Mouse (Mus musculus) lung, postnatal 0 days (tissue): ENCODE results near the gene Snrnp25.

ENCODE experiments used
- CTCF ChIP-seq: IDR thresholded peaks from 2 replicates; pipeline ENCODE4 v1.5.1; 2016; ENCODE audit warnings: antibody characterized with exemption, mild to moderate bottlenecking
- EP300 ChIP-seq: IDR thresholded peaks from 2 replicates; pipeline ENCODE4 v1.6.1; 2016; ENCODE audit warnings: antibody characterized with exemption, mild to moderate bottlenecking, control low read depth

DNA sequence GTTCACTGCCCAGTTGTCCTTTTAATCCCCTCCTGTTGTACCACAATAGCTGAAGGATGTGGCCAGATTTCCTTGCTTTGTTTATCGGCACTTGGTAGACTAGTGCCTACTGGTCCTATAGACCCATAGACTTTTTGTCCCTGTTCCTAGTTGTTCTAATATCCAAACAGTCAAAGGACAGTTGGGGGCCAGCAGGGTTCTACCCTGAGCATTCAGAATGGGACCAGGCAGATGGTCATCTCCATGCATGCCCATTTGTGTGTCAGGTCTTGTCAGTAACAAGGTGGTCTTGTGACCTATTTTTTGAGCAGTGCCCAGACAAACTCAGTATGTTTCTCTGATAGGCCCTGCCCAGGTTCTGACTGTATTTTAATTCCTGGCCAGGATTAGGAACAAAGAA is 21.8 kb downstream of the Snrnp25 start:
- no peak for TF ChIP-seq EP300
- TF ChIP-seq CTCF: no peak
